In genomic region chr4:141324771-141325191, GRCm38 (mm10) we compare ENCODE assay signal across 11 mouse cellular contexts. TPM values are rescaled to one million over a fixed set of nuclear protein-coding genes. Genes with fewer than 3 reads are reported as not detected.
DNase-seq lines count a peak whose midpoint lies in the region; ATAC-seq lines count a peak whose summit lies in the region.
"Had no signal": no experiment of that assay in that cellular context is flagged by ENCODE, and none has a peak within 500 bp of the region (broad histone marks: within the 10 kb centered on the region; RNA-seq: fewer than 3 reads in every experiment).

No protein-coding gene starts in this region.

- DNase-seq in kidney, adult 8-10 months: no peak
- DNase-seq in cerebellum, adult 8-10 months: peak; percentile 42
- peak; percentile 71 to 85 for DNase-seq in heart, adult 9 months (ENCODE audit: low spot score in 2 of 2)
- DNase-seq in kidney, postnatal 25 days: peak; percentile 46 to 75
- DNase-seq in left cerebral cortex, adult 18-20 months (ENCODE audit: low spot score in 2 of 2): no peak
- DNase-seq in embryo, embryonic 10 days (ENCODE audit: low spot score): no peak

- no peak overlapping the region for H3K4me3 ChIP-seq in kidney, embryonic 15.5 days (replicated peaks)
- H3K4me3 ChIP-seq: megakaryocyte, embryonic 14.5 days had no signal

- no peaks in the 10 kb centered on the region for H3K27me3 ChIP-seq in kidney, embryonic 15.5 days

- peak overlapping the region; percentile 5; the same call in 1 of the 2 replicates for H3K27ac ChIP-seq in kidney, embryonic 15.5 days

- no peak overlapping the region for H3K9ac ChIP-seq in kidney, embryonic 15.5 days

- H3K9me3 ChIP-seq in kidney, embryonic 15.5 days (replicated peaks): no peaks in the 10 kb centered on the region
- H3K9me3 ChIP-seq: megakaryocyte, embryonic 14.5 days had no signal

- peaks cover 74% of the 10 kb centered on the region for H3K36me3 ChIP-seq in kidney, embryonic 15.5 days

- ATAC-seq in kidney, embryonic 15.5 days (replicated peaks; ENCODE audit: low FRiP score): no peak
- ATAC-seq in inflammation-experienced regulatory T-cells, adult 6 months: no peak

- 83% methylated on average over 6 of the region's 6 CpGs for WGBS in kidney, embryonic 15.5 days

- no peak overlapping the region for H3K4me2 ChIP-seq in kidney, embryonic 15.5 days

- H3K4me1 ChIP-seq in kidney, embryonic 15.5 days: peaks cover 14% of the 10 kb centered on the region; the same call in 1 of the 2 replicates

RNA-seq across cellular contexts. Expression of gene Epha2, which starts 23.7 kb away (rescaled TPM):
- polyA plus RNA-seq in kidney, embryonic 15.5 days (2015; fragmentation: Nextera tagmentation; extraction: Ambion mirVana): 6.8 and 7.1 TPM in 2 replicates
- total RNA-seq in left cerebral cortex, adult 18-20 months (2021): 1 to 10 TPM; 1.3 to 1.5 TPM
- polyA plus RNA-seq in inflammation-experienced regulatory T-cells, adult 6 months (2017; shearing (Covaris generic)): not detected
- total RNA-seq: hematopoietic stem cell, adult 5-6 weeks had no signal

RNA-seq across cellular contexts. Expression of gene Fam131c, which starts 43.2 kb away (rescaled TPM):
- polyA plus RNA-seq in kidney, embryonic 15.5 days (2015; fragmentation: Nextera tagmentation; extraction: Ambion mirVana): 2.0 and 2.4 TPM in 2 replicates
- 1 to 10 TPM; 4.2 to 4.3 TPM for total RNA-seq in left cerebral cortex, adult 18-20 months (2021)
- not detected for polyA plus RNA-seq in inflammation-experienced regulatory T-cells, adult 6 months (2017; shearing (Covaris generic))
- total RNA-seq: hematopoietic stem cell, adult 5-6 weeks; neutrophil, adult 5-6 weeks had no signal

Comparison
In these comparisons a context has a peak if more than half of its experiments do, and no peak if none do; other contexts are left out.
1. DNase-seq: peak in cerebellum, adult 8-10 months (single experiment), heart, adult 9 months (2 of 2) and kidney, postnatal 25 days (2 of 2); none in kidney, adult 8-10 months (0 of 2), left cerebral cortex, adult 18-20 months (0 of 2) and embryo, embryonic 10 days (single experiment).